Mouse (Mus musculus): Measurements from ENCODE around the gene Efcab9. TPM values are rescaled to one million over a fixed set of nuclear protein-coding genes. Genes with fewer than 3 reads are reported as not detected.

The Efcab9 gene
- total and polyA plus RNA-seq, 3 experiments, result 0.77 to 1.3 TPM; not detected in 1

DNA sequence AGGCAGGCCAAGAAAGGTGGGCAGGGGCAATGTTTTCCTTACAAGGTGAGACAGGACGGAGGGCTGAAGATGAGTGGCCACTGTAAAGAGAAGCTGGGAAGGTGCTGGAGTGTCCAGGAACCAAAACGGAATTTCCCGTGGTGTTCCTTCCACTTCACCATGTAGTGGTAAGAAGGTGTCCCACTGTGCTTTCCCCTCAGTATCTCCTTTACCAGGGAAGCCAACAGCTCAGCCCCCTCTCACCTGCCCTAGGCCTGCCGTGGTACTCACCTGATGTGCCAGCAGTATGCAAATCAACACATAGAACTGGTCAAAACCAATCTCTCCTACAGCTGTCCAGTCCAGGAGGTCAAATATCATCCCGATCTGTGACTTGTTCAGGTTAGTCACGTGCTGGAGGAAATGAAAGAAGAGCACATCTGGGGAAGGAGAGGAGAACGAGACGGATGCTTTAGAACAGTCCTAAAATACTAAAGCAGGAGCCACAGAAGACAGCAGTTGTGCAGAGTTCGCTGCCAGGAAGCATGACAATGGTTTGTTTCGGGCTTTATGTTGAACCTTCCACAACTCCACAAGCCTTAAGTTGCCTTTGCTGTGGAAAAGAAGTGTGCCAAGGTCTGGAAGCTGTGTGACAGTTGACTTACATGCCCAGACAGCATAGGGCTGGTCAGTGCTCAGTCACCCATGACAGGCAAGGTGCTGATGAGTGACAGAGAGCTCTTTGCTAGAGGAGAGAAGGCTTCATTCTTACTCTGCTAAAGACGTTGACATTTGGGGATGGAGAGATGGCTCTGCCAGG is 7.6 kb downstream of the Efcab9 start:
- H3K36me3 ChIP-seq (ENCODE audit: control insufficient read depth in 1 of 2, insufficient read depth in 2 of 2, low read length in 2 of 2), result peaks cover 0 to under 1% of the 10 kb centered on the region in 2 experiments; a peak in 1 of 4 replicates
- no peaks in the 10 kb centered on the region for H3K4me1 ChIP-seq (ENCODE audit: control insufficient read depth in 1 of 2, insufficient read depth in 2 of 2, low read length in 2 of 2)
- H3K79me2 ChIP-seq (ENCODE audit: control insufficient read depth, insufficient read depth, low read length, poor library complexity), result no peaks in the 10 kb centered on the region
- no peak overlapping the region for H3K4me3 ChIP-seq (ENCODE audit: control insufficient read depth in 1 of 2, insufficient read depth in 1 of 2, low read depth in 2 of 2, low read length in 2 of 2)
- H3K27ac ChIP-seq (ENCODE audit: control insufficient read depth, low read depth, low read length), result no peak overlapping the region
- H3K27me3 ChIP-seq (ENCODE audit: control insufficient read depth in 1 of 2, insufficient read depth in 2 of 2, low read length in 2 of 2), result no peaks in the 10 kb centered on the region
- no peaks in the 10 kb centered on the region for H3K9me3 ChIP-seq (replicated peaks; ENCODE audit: insufficient read depth, low read length)
- TF ChIP-seq MYC (IDR thresholded peaks at IDR 0.05; ENCODE audit: low read depth, low read length) (no peak), BHLHE40 (IDR thresholded peaks at IDR 0.05; ENCODE audit: borderline replicate concordance, low read depth, low read length) (no peak), USF2 (IDR thresholded peaks at IDR 0.05; ENCODE audit: borderline replicate concordance in 1 of 2, insufficient read depth in 1 of 2, low read depth in 1 of 2, low read length in 2 of 2) (no peak), POLR2AphosphoS5 (IDR thresholded peaks at IDR 0.05; ENCODE audit: borderline replicate concordance, low read depth, low read length) (no peak), ZMIZ1 (IDR thresholded peaks at IDR 0.05; ENCODE audit: low read depth, low read length) (no peak), NRF1 (IDR thresholded peaks at IDR 0.05; ENCODE audit: insufficient read depth, low read depth, low read length, poor library complexity, severe bottlenecking) (no peak), MAFK (IDR thresholded peaks at IDR 0.05; ENCODE audit: borderline replicate concordance, low read depth, low read length) (no peak), TBP (IDR thresholded peaks at IDR 0.05; ENCODE audit: low read depth, low read length) (no peak), GATA1 (IDR thresholded peaks at IDR 0.05; ENCODE audit: low read depth, low read length) (no peak), CTCF (IDR thresholded peaks at IDR 0.05 in 2 of 3, conservative IDR thresholded peaks at IDR 0.05 in 1 of 3; ENCODE audit: control insufficient read depth in 1 of 3, insufficient read depth in 1 of 3, low read depth in 2 of 3, low read length in 3 of 3, poor library complexity in 1 of 3, severe bottlenecking in 1 of 3) (no peak), NELFE (IDR thresholded peaks at IDR 0.05; ENCODE audit: low read depth, low read length) (no peak), POLR2A (IDR thresholded peaks at IDR 0.05; ENCODE audit: control insufficient read depth in 1 of 2, insufficient read depth in 1 of 2, low read depth in 1 of 2, low read length in 2 of 2, poor library complexity in 1 of 2) (no peak), JUND (IDR thresholded peaks at IDR 0.05; ENCODE audit: low read depth, low read length) (no peak), ELF1 (IDR thresholded peaks at IDR 0.05; ENCODE audit: low read depth, low read length) (no peak), CHD1 (IDR thresholded peaks at IDR 0.05; ENCODE audit: low read depth, low read length) (no peak), CHD2 (IDR thresholded peaks at IDR 0.05; ENCODE audit: low read length) (no peak), MAZ (IDR thresholded peaks at IDR 0.05; ENCODE audit: low read depth, low read length) (no peak), TAL1 (IDR thresholded peaks at IDR 0.05; ENCODE audit: low read length) (no peak), HCFC1 (IDR thresholded peaks at IDR 0.05; ENCODE audit: low read depth, low read length) (no peak)
- no peak for DNase-seq (ENCODE audit: low read depth, low spot score)
- no peak overlapping the region for H3K9ac ChIP-seq (ENCODE audit: control insufficient read depth, low read depth, low read length, poor library complexity, severe bottlenecking)

DNA sequence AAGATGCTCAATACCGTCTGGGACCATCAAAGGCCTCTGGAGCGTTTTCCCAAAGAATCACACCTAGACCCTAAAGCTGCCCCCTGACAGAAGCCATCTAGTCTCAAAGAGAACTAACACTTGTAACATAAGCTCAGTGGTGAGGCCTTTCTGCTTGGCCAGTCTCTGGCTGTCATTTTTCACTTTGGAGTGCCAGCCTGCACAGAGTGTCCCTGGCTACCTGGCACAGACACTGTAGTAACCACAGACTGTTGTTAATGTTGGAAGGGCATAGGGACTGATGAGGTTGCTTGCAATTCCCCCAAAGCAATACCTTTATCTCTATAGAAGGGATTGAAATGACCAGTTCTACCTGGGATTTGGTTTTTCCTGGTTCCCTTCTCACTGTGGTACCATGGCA is 10.6 kb downstream of the Efcab9 start:
- Histone ChIP-seq H3K9ac (ENCODE audit: control insufficient read depth, low read depth, low read length, poor library complexity, severe bottlenecking) (no peak overlapping the region), H3K36me3 (ENCODE audit: control insufficient read depth in 1 of 2, insufficient read depth in 2 of 2, low read length in 2 of 2) (peaks cover 1 to 7% of the 10 kb centered on the region in 2 experiments; a peak in 2 of 4 replicates), H3K4me3 (ENCODE audit: control insufficient read depth in 1 of 2, insufficient read depth in 1 of 2, low read depth in 2 of 2, low read length in 2 of 2) (no peak overlapping the region), H3K79me2 (ENCODE audit: control insufficient read depth, insufficient read depth, low read length, poor library complexity) (no peaks in the 10 kb centered on the region), H3K4me1 (ENCODE audit: control insufficient read depth in 1 of 2, insufficient read depth in 2 of 2, low read length in 2 of 2) (peaks cover 0 to 3% of the 10 kb centered on the region in 2 experiments; a peak in 1 of 4 replicates), H3K9me3 (replicated peaks; ENCODE audit: insufficient read depth, low read length) (no peaks in the 10 kb centered on the region), H3K27ac (ENCODE audit: control insufficient read depth, low read depth, low read length) (no peak overlapping the region), H3K27me3 (ENCODE audit: control insufficient read depth in 1 of 2, insufficient read depth in 2 of 2, low read length in 2 of 2) (no peaks in the 10 kb centered on the region)
- no peak for DNase-seq (ENCODE audit: low read depth, low spot score)
- TF ChIP-seq GATA1 (IDR thresholded peaks at IDR 0.05; ENCODE audit: low read depth, low read length) (no peak), CTCF (IDR thresholded peaks at IDR 0.05 in 2 of 3, conservative IDR thresholded peaks at IDR 0.05 in 1 of 3; ENCODE audit: control insufficient read depth in 1 of 3, insufficient read depth in 1 of 3, low read depth in 2 of 3, low read length in 3 of 3, poor library complexity in 1 of 3, severe bottlenecking in 1 of 3) (no peak), SIN3A (IDR thresholded peaks at IDR 0.05; ENCODE audit: low read length) (no peak), ELF1 (IDR thresholded peaks at IDR 0.05; ENCODE audit: low read depth, low read length) (no peak), MAZ (IDR thresholded peaks at IDR 0.05; ENCODE audit: low read depth, low read length) (no peak), MEF2A (IDR thresholded peaks at IDR 0.05; ENCODE audit: extremely low read depth, insufficient replicate concordance, low read depth, low read length, poor library complexity, severe bottlenecking) (no peak)

Measured in MEL (cell line).